Mouse (Mus musculus): ENCODE measurements around the gene Pard6b. TPM values are rescaled to one million over a fixed set of nuclear protein-coding genes. Genes with fewer than 3 reads are reported as not detected.

The Pard6b gene
- polyA plus RNA-seq, 1 experiment from 2014 or later: 5.4 TPM

DNA sequence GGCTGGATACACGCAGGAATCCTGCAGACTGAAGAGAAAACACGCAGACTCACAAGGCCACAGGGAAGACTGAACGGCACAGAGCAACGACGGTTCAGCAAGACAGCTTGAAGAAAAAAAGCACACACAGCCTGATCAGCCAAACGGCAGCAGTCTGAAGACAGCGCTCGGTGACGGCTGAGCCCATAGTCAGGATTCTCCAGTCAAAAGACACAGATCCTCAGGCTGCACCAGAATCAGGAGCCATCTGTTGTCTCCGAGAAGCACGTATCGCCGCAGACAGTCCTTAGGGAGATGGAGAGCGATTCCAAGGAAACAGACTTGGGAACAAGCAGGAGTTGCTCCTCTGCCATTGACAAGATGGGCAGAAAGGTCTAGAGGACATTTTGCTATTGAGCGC is 56.4 kb downstream of the Pard6b start:
- Histone ChIP-seq H3K4me2 (no peak overlapping the region), H3K9ac (replicated peaks) (no peak overlapping the region), H3K27ac (no peak overlapping the region), H3K9me3 (no peaks in the 10 kb centered on the region), H3K36me3 (no peaks in the 10 kb centered on the region), H3K4me3 (replicated peaks) (no peak overlapping the region), H3K4me1 (replicated peaks) (no peaks in the 10 kb centered on the region), H3K27me3 (no peaks in the 10 kb centered on the region)
- no peak for ATAC-seq (ENCODE audit: insufficient number of reproducible peaks, insufficient read depth, low FRiP score, low TSS enrichment, low read depth)
- 79% methylated on average over 15 of the region's 15 CpGs for WGBS

DNA sequence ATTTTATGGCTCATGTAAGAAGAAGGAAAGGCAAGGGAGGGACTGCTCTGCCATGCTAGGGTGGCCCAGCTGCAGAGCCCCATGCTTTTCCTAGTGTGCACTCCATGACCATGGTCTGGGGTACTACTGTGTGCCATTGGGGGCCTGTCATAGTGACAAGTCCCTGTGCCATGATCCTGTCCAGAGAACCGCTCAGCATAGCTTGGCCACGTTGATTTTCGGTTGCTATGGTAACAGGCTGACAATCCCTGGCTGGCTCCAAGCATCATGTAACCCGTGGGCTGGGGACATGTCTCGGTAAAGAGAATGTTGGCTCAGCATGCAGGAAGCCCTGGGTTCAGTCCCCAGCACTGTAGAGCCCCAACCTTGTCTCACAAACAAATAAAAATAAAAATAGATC is 63.0 kb downstream of the Pard6b start:
- Histone ChIP-seq H3K27me3 (no peaks in the 10 kb centered on the region), H3K27ac (no peak overlapping the region), H3K9ac (replicated peaks) (no peak overlapping the region), H3K4me3 (replicated peaks) (no peak overlapping the region), H3K9me3 (no peaks in the 10 kb centered on the region), H3K36me3 (no peaks in the 10 kb centered on the region), H3K4me2 (no peak overlapping the region), H3K4me1 (replicated peaks) (peaks cover 16% of the 10 kb centered on the region)
- 55% methylated on average over 5 of the region's 5 CpGs for WGBS
- ATAC-seq (ENCODE audit: insufficient number of reproducible peaks, insufficient read depth, low FRiP score, low TSS enrichment, low read depth): no peak

DNA sequence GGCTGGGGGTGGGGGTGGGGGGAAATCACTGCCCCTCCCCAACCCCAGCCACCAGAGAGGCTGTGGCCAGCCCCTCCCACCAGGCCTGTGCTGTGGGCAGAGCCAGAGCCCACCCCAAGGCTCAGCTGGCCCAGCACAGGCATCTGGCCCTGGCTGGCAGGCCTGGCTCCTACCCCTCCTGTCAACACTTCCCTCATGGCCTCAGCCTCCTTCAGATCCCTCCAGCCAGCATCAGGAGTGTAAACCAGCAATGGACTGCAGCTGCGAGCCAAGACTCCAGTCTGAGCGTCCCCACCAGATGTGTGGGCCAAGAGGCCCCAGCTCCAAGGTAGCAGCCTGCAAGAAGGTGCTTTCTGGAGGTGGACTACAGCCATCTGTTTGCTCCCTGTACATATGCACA is 64.6 kb downstream of the Pard6b start:
- Histone ChIP-seq H3K4me1 (replicated peaks) (peaks cover 16% of the 10 kb centered on the region), H3K9me3 (no peaks in the 10 kb centered on the region), H3K4me3 (replicated peaks) (no peak overlapping the region), H3K4me2 (no peak overlapping the region), H3K27ac (peak overlapping the region; percentile 85), H3K9ac (replicated peaks) (0 out of 2 replicates have a peak overlapping the region, but pooled peaks have one; percentile 12), H3K36me3 (no peaks in the 10 kb centered on the region), H3K27me3 (no peaks in the 10 kb centered on the region)
- 36% methylated on average over 2 of the region's 2 CpGs for WGBS
- ATAC-seq (ENCODE audit: insufficient number of reproducible peaks, insufficient read depth, low FRiP score, low TSS enrichment, low read depth): peak; percentile 58

DNA sequence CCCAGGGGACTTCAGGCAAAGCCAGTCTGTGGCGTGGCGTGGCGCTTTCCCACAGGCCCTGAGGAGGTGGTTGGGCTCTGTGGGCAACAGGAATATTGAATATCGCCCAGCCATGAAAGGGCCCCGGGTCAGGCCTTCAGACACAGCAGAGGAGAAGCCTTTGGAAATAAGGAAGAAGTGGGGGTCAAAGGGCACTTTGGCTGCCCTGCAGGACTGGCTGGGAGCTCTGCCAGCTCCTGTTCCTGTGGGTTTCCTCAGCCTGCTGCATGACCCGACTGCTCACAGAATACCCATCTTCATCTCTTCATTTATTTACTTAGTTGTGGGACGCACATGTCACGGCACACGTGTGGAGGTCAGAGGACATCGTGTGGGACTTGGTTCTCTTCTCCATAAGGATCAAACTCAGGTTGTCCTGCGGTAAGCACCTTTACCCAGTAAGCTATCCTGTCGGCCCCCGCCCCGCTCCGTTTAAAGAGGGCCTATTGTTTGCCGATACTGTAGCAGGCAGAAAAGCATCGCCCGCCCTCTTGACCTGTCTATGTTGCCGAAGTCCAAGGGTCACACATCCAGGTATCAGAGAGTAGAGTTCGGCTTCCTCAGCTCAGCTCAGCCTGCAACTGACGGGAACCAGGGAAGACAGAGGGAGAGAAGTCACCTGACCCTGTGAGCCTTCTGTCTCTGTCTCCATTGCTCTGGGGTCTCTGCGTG is 67.1 kb downstream of the Pard6b start:
- no peaks in the 10 kb centered on the region for H3K36me3 ChIP-seq
- 75% methylated on average over 22 of the region's 22 CpGs for WGBS
- H3K9ac ChIP-seq (replicated peaks): no peak overlapping the region
- no peak overlapping the region for H3K27ac ChIP-seq
- no peaks in the 10 kb centered on the region for H3K27me3 ChIP-seq
- H3K4me3 ChIP-seq (replicated peaks): no peak overlapping the region
- peaks cover 16% of the 10 kb centered on the region for H3K4me1 ChIP-seq (replicated peaks)
- no peak overlapping the region for H3K4me2 ChIP-seq
- no peak for ATAC-seq (ENCODE audit: insufficient number of reproducible peaks, insufficient read depth, low FRiP score, low TSS enrichment, low read depth)
- H3K9me3 ChIP-seq: no peaks in the 10 kb centered on the region

DNA sequence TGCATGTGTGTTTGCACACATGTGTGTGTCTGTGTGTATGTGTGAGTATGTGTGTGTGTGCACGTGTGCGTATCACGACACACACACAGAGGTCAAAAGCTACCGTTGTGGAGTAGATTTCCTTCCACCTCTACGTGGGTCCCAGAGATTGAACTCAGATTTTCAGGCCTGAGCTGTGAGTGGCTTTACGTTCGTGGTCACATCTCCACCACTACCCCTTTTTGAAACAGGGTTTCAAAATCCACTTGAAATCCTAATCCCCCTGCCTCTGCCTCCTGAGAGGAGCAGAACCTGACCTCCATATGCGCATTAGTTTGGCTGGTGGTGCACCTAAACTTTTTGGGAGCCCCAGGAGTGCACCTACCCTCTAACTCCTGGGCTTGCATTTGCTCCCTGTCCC is 68.4 kb downstream of the Pard6b start:
- Histone ChIP-seq H3K4me3 (replicated peaks) (no peak overlapping the region), H3K4me1 (replicated peaks) (peaks cover 23% of the 10 kb centered on the region), H3K27ac (no peak overlapping the region), H3K4me2 (no peak overlapping the region), H3K9ac (replicated peaks) (no peak overlapping the region), H3K27me3 (no peaks in the 10 kb centered on the region), H3K36me3 (no peaks in the 10 kb centered on the region), H3K9me3 (no peaks in the 10 kb centered on the region)
- no peak for ATAC-seq (ENCODE audit: insufficient number of reproducible peaks, insufficient read depth, low FRiP score, low TSS enrichment, low read depth)
- WGBS: 87% methylated on average over 8 of the region's 8 CpGs

Small RNA genes lying within 50 kb of the gene (microRNA-seq; reads per million reads assigned to microRNA genes)
- not detected for gene Gm24327

Other genes with a start within 250 kb of the Pard6b start
- 51.7 and 60.1 TPM in 2 replicates for gene Ptpn1, start 148.9 kb upstream of the Pard6b start, polyA plus RNA-seq (2016; fragmentation: Nextera tagmentation; extraction: Ambion mirVana)
- gene Ripor3, start 70.4 kb upstream of the Pard6b start, polyA plus RNA-seq (2016; fragmentation: Nextera tagmentation; extraction: Ambion mirVana): 0.73 and 0.98 TPM in 2 replicates
- 6.1 and 26.0 TPM in 2 replicates for gene Adnp, start 126.1 kb downstream of the Pard6b start, polyA plus RNA-seq (2016; fragmentation: Nextera tagmentation; extraction: Ambion mirVana)
- gene Gm20716, start 149.4 kb downstream of the Pard6b start, polyA plus RNA-seq (2016; fragmentation: Nextera tagmentation; extraction: Ambion mirVana): 23.2 and 29.6 TPM in 2 replicates
- 72.4 and 73.8 TPM in 2 replicates for gene Dpm1, start 149.6 kb downstream of the Pard6b start, polyA plus RNA-seq (2016; fragmentation: Nextera tagmentation; extraction: Ambion mirVana)
- gene Mocs3, start 149.6 kb downstream of the Pard6b start, polyA plus RNA-seq (2016; fragmentation: Nextera tagmentation; extraction: Ambion mirVana): 9.2 and 10.8 TPM in 2 replicates
- 0.85 and 1.6 TPM in 2 replicates for gene Kcng1, start 200.7 kb downstream of the Pard6b start, polyA plus RNA-seq (2016; fragmentation: Nextera tagmentation; extraction: Ambion mirVana)

All from limb, embryonic 12.5 days (tissue).